Mouse (Mus musculus): Measurements from ENCODE around the gene Ssbp2.

Ssbp2 gene

GRCm38 (mm10) chr13:91526058-91526457 lies 66.0 kb downstream of the Ssbp2 start:
- WGBS, result 92% methylated on average over 12 of the region's 12 CpGs

- WGBS, result 96% methylated on average over 3 of the region's 3 CpGs
Observed at GRCm38 (mm10) chr13:91529821-91530220, 69.7 kb downstream of the Ssbp2 start.

GRCm38 (mm10) chr13:91536711-91537110 lies 76.6 kb downstream of the Ssbp2 start:
- 76% methylated on average over 3 of the region's 3 CpGs for WGBS

GRCm38 (mm10) chr13:91540145-91541068 lies 80.3 kb downstream of the Ssbp2 start:
- WGBS, result 88% methylated on average over 2 of the region's 2 CpGs

GRCm38 (mm10) chr13:91541069-91541429 lies 81.0 kb downstream of the Ssbp2 start:
- WGBS, result 91% methylated on average over 6 of the region's 6 CpGs

- WGBS, result 73% methylated on average over 5 of the region's 5 CpGs
Observed at GRCm38 (mm10) chr13:91543555-91543954, 83.5 kb downstream of the Ssbp2 start.

GRCm38 (mm10) chr13:91564047-91564446 lies 104.0 kb downstream of the Ssbp2 start:
- WGBS, result 42% methylated on average over 6 of the region's 6 CpGs

GRCm38 (mm10) chr13:91564755-91565154 lies 104.7 kb downstream of the Ssbp2 start:
- WGBS, result 56% methylated on average over 6 of the region's 6 CpGs

GRCm38 (mm10) chr13:91586368-91586767 lies 126.3 kb downstream of the Ssbp2 start:
- 83% methylated on average over 5 of the region's 5 CpGs for WGBS

- WGBS, result 67% methylated on average over 2 of the region's 2 CpGs
Observed at GRCm38 (mm10) chr13:91588475-91588874, 128.4 kb downstream of the Ssbp2 start.

- 48% methylated on average over 4 of the region's 4 CpGs for WGBS
Observed at GRCm38 (mm10) chr13:91591863-91592262, 131.8 kb downstream of the Ssbp2 start.

- WGBS, result 87% methylated on average over 1 of the region's 1 CpGs
Observed at GRCm38 (mm10) chr13:91595284-91595683, 135.2 kb downstream of the Ssbp2 start.

- 96% methylated on average over 3 of the region's 3 CpGs for WGBS
Observed at GRCm38 (mm10) chr13:91599594-91599993, 139.5 kb downstream of the Ssbp2 start.

- 76% methylated on average over 7 of the region's 7 CpGs for WGBS
Observed at GRCm38 (mm10) chr13:91605043-91605840, 145.2 kb downstream of the Ssbp2 start.

GRCm38 (mm10) chr13:91610601-91611000 lies 150.5 kb downstream of the Ssbp2 start:
- WGBS, result 51% methylated on average over 4 of the region's 4 CpGs

GRCm38 (mm10) chr13:91611909-91612308 lies 151.8 kb downstream of the Ssbp2 start:
- WGBS, result 78% methylated on average over 3 of the region's 3 CpGs

- WGBS, result 94% methylated on average over 4 of the region's 4 CpGs
Observed at GRCm38 (mm10) chr13:91612578-91612977, 152.5 kb downstream of the Ssbp2 start.

GRCm38 (mm10) chr13:91616050-91616449 lies 156.0 kb downstream of the Ssbp2 start:
- WGBS, result 64% methylated on average over 3 of the region's 3 CpGs

- WGBS, result 82% methylated on average over 5 of the region's 5 CpGs
Observed at GRCm38 (mm10) chr13:91616876-91617275, 156.8 kb downstream of the Ssbp2 start.

GRCm38 (mm10) chr13:91619431-91619830 lies 159.3 kb downstream of the Ssbp2 start:
- 97% methylated on average over 1 of the region's 1 CpGs for WGBS

- WGBS, result 94% methylated on average over 3 of the region's 3 CpGs
Observed at GRCm38 (mm10) chr13:91620541-91620940, 160.5 kb downstream of the Ssbp2 start.

- WGBS, result 77% methylated on average over 9 of the region's 9 CpGs
Observed at GRCm38 (mm10) chr13:91631291-91631799, 171.3 kb downstream of the Ssbp2 start.

Data from cerebral cortex, adult 2 months (tissue).